Mouse (Mus musculus) embryonic fibroblast, embryonic 13.5 days (primary cell): ENCODE measurements at regions not wholly inside any gene's neighbourhood (a gene's known extent, or its start where the extent isn't known, plus 50 kb on each side); places are given as distances from the start of the nearest gene placed in this dataset.

Experiments used
- CTCF ChIP-seq: IDR thresholded peaks from 2 replicates; pipeline ENCODE4 v1.5.1; 2011; ENCODE audit warnings: mild to moderate bottlenecking, control low read depth, low read length, moderate library complexity, borderline replicate concordance; ENCODE audit not compliant: insufficient read depth
- POLR2A ChIP-seq: IDR thresholded peaks from 2 replicates; pipeline ENCODE4 v1.6.1; 2011; ENCODE audit warnings: low read depth, mild to moderate bottlenecking, control low read depth, low read length, moderate library complexity

DNA sequence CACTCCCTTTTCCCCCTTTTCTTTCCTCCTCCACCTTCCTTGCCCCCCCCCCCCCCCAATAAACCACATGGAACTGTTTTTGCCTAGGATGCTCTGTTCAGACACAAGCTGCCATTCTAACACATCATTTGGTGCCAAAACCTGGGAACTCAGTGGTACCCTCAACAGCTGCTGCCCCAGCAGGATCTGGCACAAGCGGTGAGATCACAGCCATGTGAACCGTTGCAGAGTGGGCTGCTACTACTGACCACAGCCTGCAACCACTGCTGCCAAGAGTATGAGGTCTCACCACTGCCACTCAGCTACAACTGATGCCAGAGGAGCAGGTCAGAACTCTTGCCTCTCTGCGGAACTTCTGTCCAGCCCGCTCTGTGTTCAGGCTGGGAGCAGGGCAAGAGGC lies 206.2 kb downstream of the Pcsk1 start:
- no peak for TF ChIP-seq POLR2A
- TF ChIP-seq CTCF: no peak
